Mouse (Mus musculus): ENCODE data around the gene Srp14.

Gene Srp14

GRCm38 (mm10) chr2:118490241-118491091 is 11.0 kb upstream of the Srp14 start:
- DNase-seq = no peak

- DNase-seq = no peak
Measured at GRCm38 (mm10) chr2:118487806-118488205, 8.3 kb upstream of the Srp14 start.

GRCm38 (mm10) chr2:118486933-118487332 is 7.4 kb upstream of the Srp14 start:
- DNase-seq = peak; percentile 81

- DNase-seq = no peak
Measured at GRCm38 (mm10) chr2:118485415-118485814, 5.9 kb upstream of the Srp14 start.

GRCm38 (mm10) chr2:118484386-118484898 is 4.9 kb upstream of the Srp14 start:
- no peak for DNase-seq

- no peak for DNase-seq
Measured at GRCm38 (mm10) chr2:118483032-118483431, 3.5 kb upstream of the Srp14 start.

- DNase-seq = peak; percentile 25
Measured at GRCm38 (mm10) chr2:118480886-118481285, 1.4 kb upstream of the Srp14 start.

- DNase-seq = peak; percentile 21
Measured at GRCm38 (mm10) chr2:118478833-118479549, 520 bp downstream of the Srp14 start.

- DNase-seq = no peak
Measured at GRCm38 (mm10) chr2:118468354-118468753, 11.2 kb downstream of the Srp14 start.

- DNase-seq = no peak
Measured at GRCm38 (mm10) chr2:118466601-118467000, 12.9 kb downstream of the Srp14 start.

- no peak for DNase-seq
Measured at GRCm38 (mm10) chr2:118465894-118466293, 13.6 kb downstream of the Srp14 start.

- no peak for DNase-seq
Measured at GRCm38 (mm10) chr2:118464450-118464849, 15.1 kb downstream of the Srp14 start.

- no peak for DNase-seq
Measured at GRCm38 (mm10) chr2:118463480-118463879, 16.0 kb downstream of the Srp14 start.

GRCm38 (mm10) chr2:118461480-118462165 is 17.9 kb downstream of the Srp14 start:
- DNase-seq = no peak

- DNase-seq = no peak
Measured at GRCm38 (mm10) chr2:118457463-118458261, 21.8 kb downstream of the Srp14 start.

- DNase-seq = no peak
Measured at GRCm38 (mm10) chr2:118457029-118457428, 22.5 kb downstream of the Srp14 start.

- no peak for DNase-seq
Measured at GRCm38 (mm10) chr2:118451056-118451455, 28.5 kb downstream of the Srp14 start.

GRCm38 (mm10) chr2:118448181-118448580 is 31.3 kb downstream of the Srp14 start:
- no peak for DNase-seq

- DNase-seq = no peak
Measured at GRCm38 (mm10) chr2:118445696-118446674, 33.5 kb downstream of the Srp14 start.

- no peak for DNase-seq
Measured at GRCm38 (mm10) chr2:118442723-118443122, 36.8 kb downstream of the Srp14 start.

GRCm38 (mm10) chr2:118442172-118442571 is 37.3 kb downstream of the Srp14 start:
- no peak for DNase-seq
